Mouse (Mus musculus) frontal cortex, adult (tissue): ENCODE results near the gene Gprc5b.

ENCODE experiments used
- ATAC-seq: cut with Nextera tagmentation; 2 replicates; pipeline ENCODE4 v1.9.2; 2017; ENCODE audit warnings: mild to moderate bottlenecking, moderate library complexity, mixed read lengths; ENCODE audit not compliant: low TSS enrichment

Gene Gprc5b

GRCm38 (mm10) chr7:118995007-118995406, at the start of gene Gprc5b:
Gene Gprc5b, minus strand, starts transcription at chr7:118995211.
- peak; percentile 48 for ATAC-seq

GRCm38 (mm10) chr7:119041502-119041901, 46.5 kb upstream of the Gprc5b start:
- no peak for ATAC-seq

GRCm38 (mm10) chr7:119037581-119037980, 42.6 kb upstream of the Gprc5b start:
- no peak for ATAC-seq

- no peak for ATAC-seq
Measured at GRCm38 (mm10) chr7:119034243-119034961, 39.4 kb upstream of the Gprc5b start.

- ATAC-seq, result peak; percentile 81
Measured at GRCm38 (mm10) chr7:119023394-119023921, 28.4 kb upstream of the Gprc5b start.

- ATAC-seq, result peak; percentile 53; the same call in 1 of the 2 replicates
Measured at GRCm38 (mm10) chr7:119022238-119023156, 27.5 kb upstream of the Gprc5b start.

GRCm38 (mm10) chr7:119019537-119019936, 24.5 kb upstream of the Gprc5b start:
- peak; percentile 93 for ATAC-seq

- ATAC-seq, result peak; percentile 56; the same call in 1 of the 2 replicates
Measured at GRCm38 (mm10) chr7:119015736-119016135, 20.7 kb upstream of the Gprc5b start.

- peak; percentile 57; the same call in 1 of the 2 replicates for ATAC-seq
Measured at GRCm38 (mm10) chr7:119010854-119011529, 16.0 kb upstream of the Gprc5b start.

- no peak for ATAC-seq
Measured at GRCm38 (mm10) chr7:119002501-119002900, 7.5 kb upstream of the Gprc5b start.

GRCm38 (mm10) chr7:119001965-119002364, 7.0 kb upstream of the Gprc5b start:
- ATAC-seq, result no peak

- no peak for ATAC-seq
Measured at GRCm38 (mm10) chr7:118999857-119000256, 4.8 kb upstream of the Gprc5b start.

GRCm38 (mm10) chr7:118996137-118996837, 1.3 kb upstream of the Gprc5b start:
- no peak for ATAC-seq

- 0 out of 2 replicates have a peak, but pooled peaks have one; percentile 2 for ATAC-seq
Measured at GRCm38 (mm10) chr7:118995671-118996070, 660 bp upstream of the Gprc5b start.

- ATAC-seq, result no peak
Measured at GRCm38 (mm10) chr7:118994231-118994842, 674 bp downstream of the Gprc5b start.

GRCm38 (mm10) chr7:118993597-118994230, 1.3 kb downstream of the Gprc5b start:
- no peak for ATAC-seq

- 0 out of 2 replicates have a peak, but pooled peaks have one; percentile 5 for ATAC-seq
Measured at GRCm38 (mm10) chr7:118992623-118993405, 2.2 kb downstream of the Gprc5b start.

GRCm38 (mm10) chr7:118992080-118992560, 2.9 kb downstream of the Gprc5b start:
- ATAC-seq, result no peak

- ATAC-seq, result no peak
Measured at GRCm38 (mm10) chr7:118991341-118991884, 3.6 kb downstream of the Gprc5b start.
